Mouse (Mus musculus) spleen, adult 12 weeks (tissue): ENCODE measurements around the gene Lrr1.

ENCODE experiments used
- DNase-seq: peaks from one replicate; pipeline ENCODE4 v3.0.0; 2022; ENCODE audit warnings: low spot score

Gene Lrr1

GRCm38 (mm10) chr12:69198985-69199384 is 30.4 kb downstream of the Lrr1 start:
- no peak for DNase-seq

- no peak for DNase-seq
Measured at GRCm38 (mm10) chr12:69204052-69204833, 35.6 kb downstream of the Lrr1 start, which contains the start of gene Gm49384. TSS of gene Gm49384 (minus strand) at chr12:69204267.

- DNase-seq, result no peak
Measured at GRCm38 (mm10) chr12:69207396-69207795, 38.8 kb downstream of the Lrr1 start.

- no peak for DNase-seq
Measured at GRCm38 (mm10) chr12:69207926-69208325, 39.3 kb downstream of the Lrr1 start.

GRCm38 (mm10) chr12:69208520-69208919 is 39.9 kb downstream of the Lrr1 start:
- no peak for DNase-seq

GRCm38 (mm10) chr12:69210056-69210979 is 41.7 kb downstream of the Lrr1 start:
- DNase-seq, result no peak

- DNase-seq, result no peak
Measured at GRCm38 (mm10) chr12:69211057-69211456, 42.4 kb downstream of the Lrr1 start.

- no peak for DNase-seq
Measured at GRCm38 (mm10) chr12:69213186-69213777, 44.7 kb downstream of the Lrr1 start.

- DNase-seq, result no peak
Measured at GRCm38 (mm10) chr12:69214393-69214792, 45.8 kb downstream of the Lrr1 start.

GRCm38 (mm10) chr12:69215000-69215785 is 46.6 kb downstream of the Lrr1 start:
- no peak for DNase-seq

- no peak for DNase-seq
Measured at GRCm38 (mm10) chr12:69216587-69216986, 48.0 kb downstream of the Lrr1 start.

GRCm38 (mm10) chr12:69220613-69221277 is 52.1 kb downstream of the Lrr1 start:
- DNase-seq, result no peak

GRCm38 (mm10) chr12:69227776-69228466 is 59.3 kb downstream of the Lrr1 start, which contains the start of gene Pole2:
TSS of gene Pole2 (minus strand) at chr12:69228195.
- peak; percentile 84 for DNase-seq
